ENCODE assay signal across 12 mouse cellular contexts in genomic region chr7:143437231-143437893, GRCm38 (mm10). TPM values are rescaled to one million over a fixed set of nuclear protein-coding genes. Genes with fewer than 3 reads are reported as not detected.
DNase-seq lines count a peak whose midpoint lies in the region; ATAC-seq lines count a peak whose summit lies in the region.
"Had no signal": no experiment of that assay in that cellular context is flagged by ENCODE, and none has a peak within 500 bp of the region (broad histone marks: within the 10 kb centered on the region; RNA-seq: fewer than 3 reads in every experiment).

No protein-coding gene starts in this region.

- H3K9me3 ChIP-seq in hindbrain, embryonic 12.5 days (replicated peaks), result no peaks in the 10 kb centered on the region
- H3K9me3 ChIP-seq in liver, embryonic 16.5 days (replicated peaks; ENCODE audit: control insufficient read depth, low read length), result no peaks in the 10 kb centered on the region

- 19% methylated on average over 15 of the region's 18 CpGs for WGBS in hindbrain, embryonic 12.5 days
- WGBS in liver, embryonic 16.5 days (ENCODE audit: insufficient replicate concordance), result 16% methylated on average over 18 of the region's 18 CpGs

- peak; percentile 59 for ATAC-seq in hindbrain, embryonic 12.5 days (ENCODE audit: low FRiP score)
- no peak for ATAC-seq in liver, embryonic 16.5 days (ENCODE audit: low read depth)
- no peak for ATAC-seq in inflammation-experienced regulatory T-cells, adult 6 months
- no peak for ATAC-seq in erythroid progenitor cell, adult 5-6 weeks (replicated peaks; ENCODE audit: low FRiP score, poor library complexity, severe bottlenecking)

- peaks cover 29% of the 10 kb centered on the region for H3K4me1 ChIP-seq in hindbrain, embryonic 12.5 days
- H3K4me1 ChIP-seq in liver, embryonic 16.5 days (ENCODE audit: control insufficient read depth, low read depth, low read length), result no peaks in the 10 kb centered on the region

- H3K27me3 ChIP-seq in hindbrain, embryonic 12.5 days, result peaks cover 23% of the 10 kb centered on the region
- H3K27me3 ChIP-seq in liver, embryonic 16.5 days (ENCODE audit: control insufficient read depth, insufficient read depth, low read depth, low read length), result peaks cover 29% of the 10 kb centered on the region

- H3K36me3 ChIP-seq in hindbrain, embryonic 12.5 days, result no peaks in the 10 kb centered on the region
- no peaks in the 10 kb centered on the region for H3K36me3 ChIP-seq in liver, embryonic 16.5 days (ENCODE audit: control insufficient read depth, insufficient read depth)

- H3K4me2 ChIP-seq in hindbrain, embryonic 12.5 days (replicated peaks), result peak overlapping the region; percentile 74
- peak overlapping the region; percentile 58 for H3K4me2 ChIP-seq in liver, embryonic 16.5 days (ENCODE audit: low read depth, low read length)

- peak overlapping the region; percentile 80 for H3K27ac ChIP-seq in hindbrain, embryonic 12.5 days
- no peak overlapping the region for H3K27ac ChIP-seq in liver, embryonic 16.5 days (ENCODE audit: low read length)

- H3K4me3 ChIP-seq in hindbrain, embryonic 12.5 days, result peak overlapping the region; percentile 44
- H3K4me3 ChIP-seq in liver, embryonic 16.5 days (ENCODE audit: low read depth, low read length), result peak overlapping the region; percentile 37
- H3K4me3 ChIP-seq: erythroblast, embryonic 14.5 days had no signal

- peak; percentile 58 for DNase-seq in embryo, embryonic 10.5 days (ENCODE audit: low spot score)
- no peak for DNase-seq in embryo, embryonic 10 days (ENCODE audit: low spot score)
- DNase-seq in ES-CJ7 (ENCODE audit: low read depth, low spot score) (peak; percentile 64), adipocyte (ENCODE audit: low spot score) (no peak)
- DNase-seq: adrenal gland, adult 2 months; lung, adult 18-20 months; spleen, adult 18-20 months had no signal

- peak overlapping the region; percentile 68 for H3K9ac ChIP-seq in hindbrain, embryonic 12.5 days
- H3K9ac ChIP-seq in liver, embryonic 16.5 days (ENCODE audit: low read depth, low read length), result peak overlapping the region; percentile 10; the same call in 1 of the 2 replicates

RNA-seq across cellular contexts. Expression of gene Cdkn1c, which starts 23.5 kb away (rescaled TPM):
- polyA plus RNA-seq in hindbrain, embryonic 12.5 days (2016; fragmentation: Nextera tagmentation; extraction: Ambion mirVana), result 1,001 and 1,276 TPM in 2 replicates
- 143 and 173 TPM in 2 replicates for polyA plus RNA-seq in liver, embryonic 16.5 days (2015; fragmentation: Nextera tagmentation; extraction: Ambion mirVana)
- under 1 TPM in 2 of 3 experiments, not detected in 1; 0.25 to 0.64 TPM for polyA plus RNA-seq in inflammation-experienced regulatory T-cells, adult 6 months (2017; shearing (Covaris generic))
- total RNA-seq in erythroid progenitor cell, adult 5-6 weeks (2015; ENCODE audit: low replicate concordance), result 14.8 TPM in 1 of 2 replicates, not detected in the other
- total RNA-seq in erythroid progenitor cell, adult 5-6 weeks (2017; ENCODE audit: low replicate concordance), result not detected in 2 replicates

RNA-seq across cellular contexts. Expression of gene Slc22a18, which starts 36.2 kb away (rescaled TPM):
- polyA plus RNA-seq in hindbrain, embryonic 12.5 days (2016; fragmentation: Nextera tagmentation; extraction: Ambion mirVana), result 0.63 and 0.72 TPM in 2 replicates
- 13.0 and 14.4 TPM in 2 replicates for polyA plus RNA-seq in liver, embryonic 16.5 days (2015; fragmentation: Nextera tagmentation; extraction: Ambion mirVana)
- polyA plus RNA-seq in inflammation-experienced regulatory T-cells, adult 6 months (2017; shearing (Covaris generic)), result under 1 TPM in 1 of 3 experiments, not detected in 2; 0.54 TPM
- total RNA-seq in erythroid progenitor cell, adult 5-6 weeks (2015; ENCODE audit: low replicate concordance), result not detected in 2 replicates
- not detected in 2 replicates for total RNA-seq in erythroid progenitor cell, adult 5-6 weeks (2017; ENCODE audit: low replicate concordance)
- polyA plus RNA-seq: erythroblast, embryonic 14.5 days had no signal

Comparison
In these comparisons a context has a peak if more than half of its experiments do, and no peak if none do; other contexts are left out.
1. DNase-seq: peak in embryo, embryonic 10.5 days (single experiment) and ES-CJ7 (single experiment); none in embryo, embryonic 10 days (single experiment) and adipocyte (single experiment).
2. RNA of gene Cdkn1c, which starts 23.5 kb away (polyA plus RNA-seq): 1,001 to 1,276 TPM in hindbrain, embryonic 12.5 days and 143 to 173 TPM in liver, embryonic 16.5 days; 0.25 to 0.64 TPM in inflammation-experienced regulatory T-cells, adult 6 months; every median in the first group is over 10 times any median in the second.